Mouse (Mus musculus) stomach, postnatal 0 days (tissue): Measurements from ENCODE around the gene Baiap2. TPM values are rescaled to one million over a fixed set of nuclear protein-coding genes. Genes with fewer than 3 reads are reported as not detected.
A peak's percentile ranks its signal among the peaks of the same experiment; 100 is the strongest.

Source experiments
- ATAC-seq: fragments of 200-750 bp; cut with Nextera tagmentation; 2 replicates; pipeline ENCODE4 v1.8.0; 2017; ENCODE audit not compliant: low FRiP score, low TSS enrichment
- DNase-seq: peaks from one replicate; pipeline ENCODE4 v3.0.0-alpha.2; 2016; ENCODE audit warnings: low spot score
- H3K27ac ChIP-seq: fragments of 300-500 bp; sonication (generic); replicated peaks from 2 replicates; pipeline ENCODE4 v1.5.1; 2014; ENCODE audit warnings: mild to moderate bottlenecking, control low read depth
- H3K27me3 ChIP-seq: fragments of 300-500 bp; sonication (generic); 2 replicates; pipeline ENCODE4 v1.6.1; 2014; ENCODE audit warnings: low read length; ENCODE audit not compliant: control insufficient read depth, insufficient read depth
- H3K36me3 ChIP-seq: fragments of 300-500 bp; sonication (generic); 2 replicates; pipeline ENCODE4 v1.6.1; 2014; ENCODE audit warnings: low read length, mixed read lengths; ENCODE audit not compliant: control insufficient read depth, insufficient read depth
- H3K4me1 ChIP-seq: fragments of 300-500 bp; sonication (generic); replicated peaks from 2 replicates; pipeline ENCODE4 v1.6.1; 2014; ENCODE audit warnings: antibody characterized with exemption; ENCODE audit not compliant: control insufficient read depth, insufficient read depth
- H3K4me2 ChIP-seq: fragments of 300-500 bp; sonication (generic); replicated peaks from 2 replicates; pipeline ENCODE4 v1.6.1; 2014; ENCODE audit warnings: low read depth, mild to moderate bottlenecking, control low read depth, moderate library complexity
- H3K4me3 ChIP-seq: fragments of 300-500 bp; sonication (generic); 2 replicates; pipeline ENCODE4 v1.5.1; 2014; ENCODE audit warnings: low read depth, low read length, control low read depth
- H3K9ac ChIP-seq: fragments of 300-500 bp; sonication (generic); 2 replicates; pipeline ENCODE4 v1.6.1; 2014; ENCODE audit warnings: mild to moderate bottlenecking, low read length, control low read depth, mixed read lengths
- H3K9me3 ChIP-seq: fragments of 300-500 bp; sonication (generic); 2 replicates; pipeline ENCODE4 v1.6.1; 2016; ENCODE audit warnings: low read length; ENCODE audit not compliant: control insufficient read depth
- CTCF ChIP-seq: IDR thresholded peaks from 2 replicates; pipeline ENCODE4 v1.5.1; 2016; ENCODE audit warnings: antibody characterized with exemption, low read depth, mild to moderate bottlenecking, moderate library complexity
- EP300 ChIP-seq: optimal IDR thresholded peaks from 2 replicates; pipeline ENCODE3; 2016; ENCODE audit warnings: antibody characterized with exemption
- WGBS: fragments of 180-500 bp; shearing (Covaris S2); extraction: QIAGEN DNeasy Blood & Tissue Kit; methylation state at CpG from one replicate; pipeline ENCODE4 v1.1.7; 2014; 5-methylcytosine and 5-hydroxymethylcytosine counted together
- polyA plus RNA-seq: library from polyadenylated mRNA; unstranded; fragments of >200 nt; fragmentation: Nextera tagmentation; extraction: Ambion mirVana; gene quantifications from 2 replicates; pipeline ENCODE4 v1.2.1, GENCODE M21; 2015

Baiap2 gene
- polyA plus RNA-seq, 1 experiment from 2014 or later, result 35.1 TPM

GRCm38 (mm10) chr11:119943428-119943988 lies 945 bp downstream of the Baiap2 start:
- DNase-seq (peak; percentile 46), ATAC-seq (no peak)
- no peaks in the 10 kb centered on the region for H3K36me3 ChIP-seq
- no peaks in the 10 kb centered on the region for H3K27me3 ChIP-seq
- H3K4me1 ChIP-seq, result peaks cover 16% of the 10 kb centered on the region
- TF ChIP-seq CTCF (peak; percentile 50), EP300 (no peak)
- peak overlapping the region; percentile 92 for H3K9ac ChIP-seq
- peak overlapping the region; percentile 84 for H3K4me3 ChIP-seq
- peak overlapping the region; percentile 85 for H3K27ac ChIP-seq
- H3K4me2 ChIP-seq, result peak overlapping the region; percentile 94
- WGBS, result 3% methylated on average over 30 of the region's 32 CpGs
- H3K9me3 ChIP-seq, result no peaks in the 10 kb centered on the region

- Histone ChIP-seq H3K4me1 (peaks cover 14% of the 10 kb centered on the region), H3K4me2 (0 out of 2 replicates have a peak overlapping the region, but pooled peaks have one; percentile 20), H3K4me3 (no peak overlapping the region), H3K36me3 (no peaks in the 10 kb centered on the region), H3K27ac (peak overlapping the region; percentile 74), H3K9me3 (no peaks in the 10 kb centered on the region), H3K27me3 (no peaks in the 10 kb centered on the region), H3K9ac (no peak overlapping the region)
- TF ChIP-seq EP300 (no peak), CTCF (no peak)
- peak; percentile 83 for DNase-seq
- WGBS, result 39% methylated on average over 7 of the region's 7 CpGs
- ATAC-seq, result peak; percentile 47
These were observed 2.8 kb downstream of the Baiap2 start for GRCm38 (mm10) chr11:119945343-119945742.

- ATAC-seq, result no peak
These were observed 4.9 kb downstream of the Baiap2 start for GRCm38 (mm10) chr11:119947426-119947825.

GRCm38 (mm10) chr11:119947897-119948296 lies 5.3 kb downstream of the Baiap2 start:
- Histone ChIP-seq H3K9ac (no peak overlapping the region), H3K4me1 (peaks cover 8% of the 10 kb centered on the region; the same call in 1 of the 2 replicates), H3K9me3 (no peaks in the 10 kb centered on the region), H3K36me3 (no peaks in the 10 kb centered on the region), H3K4me2 (no peak overlapping the region), H3K4me3 (no peak overlapping the region), H3K27ac (peak overlapping the region; percentile 70; the same call in 1 of the 2 replicates), H3K27me3 (no peaks in the 10 kb centered on the region)
- ATAC-seq (no peak), DNase-seq (no peak)
- TF ChIP-seq CTCF (peak; percentile 52), EP300 (no peak)
- 47% methylated on average over 2 of the region's 2 CpGs for WGBS

More at GRCm38 (mm10) chr11:119947426-119947825, 4.9 kb downstream of the Baiap2 start:
- no peak overlapping the region for H3K27ac ChIP-seq
- no peaks in the 10 kb centered on the region for H3K36me3 ChIP-seq
- H3K9me3 ChIP-seq, result no peaks in the 10 kb centered on the region
- DNase-seq, result no peak
- no peak overlapping the region for H3K4me3 ChIP-seq
- no peak overlapping the region for H3K4me2 ChIP-seq
- H3K27me3 ChIP-seq, result no peaks in the 10 kb centered on the region
- TF ChIP-seq CTCF (no peak), EP300 (no peak)
- WGBS, result 76% methylated on average over 1 of the region's 1 CpGs
- peaks cover 8% of the 10 kb centered on the region; the same call in 1 of the 2 replicates for H3K4me1 ChIP-seq
- H3K9ac ChIP-seq, result no peak overlapping the region

GRCm38 (mm10) chr11:119948305-119948704 lies 5.7 kb downstream of the Baiap2 start:
- Histone ChIP-seq H3K4me2 (no peak overlapping the region), H3K36me3 (no peaks in the 10 kb centered on the region), H3K27me3 (no peaks in the 10 kb centered on the region), H3K9me3 (no peaks in the 10 kb centered on the region), H3K9ac (no peak overlapping the region), H3K4me1 (peaks cover 10% of the 10 kb centered on the region; the same call in 1 of the 2 replicates), H3K27ac (peak overlapping the region; percentile 70), H3K4me3 (no peak overlapping the region)
- ATAC-seq, result 0 out of 2 replicates have a peak, but pooled peaks have one; percentile 10
- WGBS, result 56% methylated on average over 4 of the region's 4 CpGs
- no peak for DNase-seq
- TF ChIP-seq EP300, result no peak
- no peak for TF ChIP-seq CTCF

- peak overlapping the region; percentile 70 for H3K27ac ChIP-seq
- no peaks in the 10 kb centered on the region for H3K9me3 ChIP-seq
- no peak overlapping the region for H3K4me3 ChIP-seq
- 58% methylated on average over 2 of the region's 2 CpGs for WGBS
- H3K4me1 ChIP-seq, result peaks cover 12% of the 10 kb centered on the region; the same call in 1 of the 2 replicates
- no peak overlapping the region for H3K9ac ChIP-seq
- H3K4me2 ChIP-seq, result no peak overlapping the region
- no peaks in the 10 kb centered on the region for H3K27me3 ChIP-seq
- no peaks in the 10 kb centered on the region for H3K36me3 ChIP-seq
- no peak for TF ChIP-seq EP300
- TF ChIP-seq CTCF, result no peak
- ATAC-seq (no peak), DNase-seq (no peak)
These were observed 6.2 kb downstream of the Baiap2 start for GRCm38 (mm10) chr11:119948803-119949202.
